In genomic region chr2:13579315-13579714, GRCm38 (mm10) we compare ENCODE assay signal across 7 mouse cellular contexts.
"Had no signal": no experiment of that assay in that cellular context is flagged by ENCODE, and none has a peak within 500 bp of the region (broad histone marks: within the 10 kb centered on the region; RNA-seq: fewer than 3 reads in every experiment).

No protein-coding gene starts in this region.

- H3K4me3 ChIP-seq: left cerebral cortex, adult 2 months; limb, embryonic 15.5 days; liver, embryonic 12.5 days; neural tube, embryonic 12.5 days had no signal

- H3K4me2 ChIP-seq: liver, embryonic 12.5 days; lung, embryonic 14.5 days had no signal

- H3K9me3 ChIP-seq: limb, embryonic 15.5 days; liver, embryonic 12.5 days; midbrain, embryonic 10.5 days; neural tube, embryonic 12.5 days had no signal

- H3K27ac ChIP-seq: left cerebral cortex, adult 2 months; limb, embryonic 15.5 days; liver, embryonic 12.5 days; neural tube, embryonic 12.5 days; stomach, postnatal 0 days had no signal

- ATAC-seq: liver, embryonic 12.5 days had no signal

- H3K9ac ChIP-seq: limb, embryonic 15.5 days; liver, embryonic 12.5 days; lung, embryonic 14.5 days; neural tube, embryonic 12.5 days had no signal

- H3K27me3 ChIP-seq: limb, embryonic 15.5 days; neural tube, embryonic 12.5 days had no signal
